Mouse (Mus musculus): Measurements from ENCODE around the gene Supv3l1. TPM values are rescaled to one million over a fixed set of nuclear protein-coding genes. Genes with fewer than 3 reads are reported as not detected.

The Supv3l1 gene
- polyA plus RNA-seq, 1 experiment from 2014 or later, result 30.7 TPM

DNA sequence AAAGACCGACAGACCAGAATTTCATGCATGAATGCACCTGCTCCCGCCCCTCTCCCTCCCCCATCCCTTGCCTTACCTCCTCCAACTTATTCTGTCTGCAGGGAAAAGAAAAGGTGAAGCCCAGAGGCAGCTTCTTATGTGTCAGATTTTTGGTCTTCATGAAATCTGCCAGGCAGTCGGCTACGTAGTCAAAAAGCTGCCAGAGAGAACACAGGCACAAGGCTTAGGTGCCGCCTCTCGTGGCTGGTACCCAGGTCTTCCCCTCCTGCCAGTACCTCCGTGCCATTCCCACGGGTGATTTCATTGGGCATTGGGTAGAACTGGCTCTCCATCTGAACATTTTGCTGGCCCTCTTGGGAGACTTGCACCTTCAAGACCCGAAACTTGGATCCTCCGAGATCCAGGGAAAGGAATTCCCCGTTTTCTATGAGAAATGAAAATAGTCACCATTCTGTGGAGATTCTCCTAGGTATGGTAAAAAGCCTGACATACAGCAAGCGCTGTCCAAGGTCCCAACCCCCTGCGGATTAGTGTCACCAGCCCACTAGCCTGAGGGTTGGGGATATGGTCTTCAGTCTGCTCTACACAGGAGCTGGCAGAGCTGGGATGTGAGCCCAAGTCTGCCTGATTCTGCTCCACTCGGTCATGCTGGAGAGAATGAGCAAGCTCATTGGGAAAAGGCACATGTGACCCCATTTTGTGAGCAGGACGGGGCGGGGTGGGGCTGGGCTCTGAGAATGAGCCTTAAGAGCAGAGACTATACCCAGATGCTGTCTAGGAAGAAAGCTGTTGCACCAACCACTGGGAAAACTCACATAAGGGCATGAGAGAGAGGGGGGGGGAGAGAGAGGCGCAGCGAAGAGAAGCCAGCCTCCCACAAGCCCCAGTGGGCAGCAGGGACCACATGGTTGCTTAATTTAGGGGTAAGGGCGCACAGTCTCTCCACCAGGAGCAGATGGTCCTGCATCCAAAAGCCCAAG is 37.8 kb downstream of the Supv3l1 start:
- Histone ChIP-seq H3K9ac (no peak overlapping the region), H3K4me1 (peaks cover 22% of the 10 kb centered on the region), H3K4me3 (no peak overlapping the region), H3K27ac (no peak overlapping the region), H3K4me2 (no peak overlapping the region), H3K36me3 (0 out of 2 replicates have a peak, but pooled peaks cover 3% of the 10 kb centered on the region), H3K9me3 (replicated peaks) (no peaks in the 10 kb centered on the region), H3K27me3 (replicated peaks) (peaks cover 24% of the 10 kb centered on the region)
- WGBS (ENCODE audit: insufficient replicate concordance), result 52% methylated on average over 19 of the region's 19 CpGs
- ATAC-seq, result no peak

DNA sequence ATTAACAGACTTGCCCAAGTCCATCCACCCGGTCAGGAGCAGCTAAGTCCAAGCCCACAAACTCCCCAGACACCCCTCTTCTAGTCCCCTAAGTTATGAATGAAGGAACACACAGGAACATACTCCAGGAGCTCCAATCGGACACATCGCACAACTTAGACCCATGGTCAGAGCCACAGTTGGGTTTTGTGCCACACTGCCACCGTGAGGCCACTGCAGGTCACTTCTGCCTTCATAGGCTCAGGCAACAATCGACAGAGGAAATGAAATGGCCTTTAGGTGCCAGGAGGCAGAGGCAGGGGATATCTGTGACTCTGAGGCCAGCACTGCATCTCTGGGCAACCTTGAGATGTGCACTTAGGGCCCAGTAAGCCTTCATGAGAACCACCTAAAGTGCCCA is 38.6 kb downstream of the Supv3l1 start:
- Histone ChIP-seq H3K4me3 (no peak overlapping the region), H3K9me3 (replicated peaks) (no peaks in the 10 kb centered on the region), H3K4me2 (no peak overlapping the region), H3K9ac (no peak overlapping the region), H3K27ac (no peak overlapping the region), H3K36me3 (0 out of 2 replicates have a peak, but pooled peaks cover 3% of the 10 kb centered on the region), H3K27me3 (replicated peaks) (peaks cover 30% of the 10 kb centered on the region), H3K4me1 (peaks cover 21% of the 10 kb centered on the region)
- WGBS (ENCODE audit: insufficient replicate concordance), result 11% methylated on average over 5 of the region's 5 CpGs
- ATAC-seq, result no peak

GRCm38 (mm10) chr10:62404901-62405300 is 44.6 kb downstream of the Supv3l1 start:
- H3K4me2 ChIP-seq, result no peak overlapping the region
- no peaks in the 10 kb centered on the region for H3K4me1 ChIP-seq
- H3K4me3 ChIP-seq, result no peak overlapping the region
- H3K9ac ChIP-seq, result no peak overlapping the region
- WGBS (ENCODE audit: insufficient replicate concordance), result 52% methylated on average over 14 of the region's 14 CpGs
- H3K27me3 ChIP-seq (replicated peaks), result peaks cover 43% of the 10 kb centered on the region
- ATAC-seq, result no peak
- no peak overlapping the region for H3K27ac ChIP-seq
- H3K36me3 ChIP-seq, result 0 out of 2 replicates have a peak, but pooled peaks cover 3% of the 10 kb centered on the region
- no peaks in the 10 kb centered on the region for H3K9me3 ChIP-seq (replicated peaks)

- H3K4me2 ChIP-seq, result no peak overlapping the region
- H3K9ac ChIP-seq, result no peak overlapping the region
- H3K4me3 ChIP-seq, result no peak overlapping the region
- ATAC-seq, result no peak
- 77% methylated on average over 19 of the region's 19 CpGs for WGBS (ENCODE audit: insufficient replicate concordance)
- no peaks in the 10 kb centered on the region for H3K9me3 ChIP-seq (replicated peaks)
- H3K4me1 ChIP-seq, result no peaks in the 10 kb centered on the region
- H3K27ac ChIP-seq, result no peak overlapping the region
- H3K36me3 ChIP-seq, result no peaks in the 10 kb centered on the region
- H3K27me3 ChIP-seq (replicated peaks), result peaks cover 25% of the 10 kb centered on the region
These were observed 47.9 kb downstream of the Supv3l1 start for GRCm38 (mm10) chr10:62401641-62402111.

DNA sequence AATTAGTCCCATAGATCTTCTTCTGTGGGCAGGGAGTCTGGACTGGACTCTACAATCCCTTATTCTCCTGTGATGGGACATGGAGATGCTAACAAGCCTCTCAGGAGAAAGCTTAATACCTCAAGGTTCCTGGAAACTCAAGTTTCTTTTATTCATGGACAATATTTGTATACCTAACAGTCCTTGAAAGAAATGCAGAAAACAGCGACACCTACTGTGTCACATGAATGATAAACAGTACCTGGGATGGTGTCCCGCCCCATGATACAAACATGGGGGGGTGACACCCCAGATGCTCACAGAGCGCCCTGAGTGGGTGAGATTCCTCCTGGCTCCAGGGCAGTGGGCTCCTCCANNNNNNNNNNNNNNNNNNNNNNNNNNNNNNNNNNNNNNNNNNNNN is 66.5 kb downstream of the Supv3l1 start:
- Histone ChIP-seq H3K36me3 (no peaks in the 10 kb centered on the region), H3K9me3 (replicated peaks) (no peaks in the 10 kb centered on the region), H3K27ac (no peak overlapping the region), H3K27me3 (replicated peaks) (peaks cover 6% of the 10 kb centered on the region; the same call in 1 of the 2 replicates), H3K9ac (no peak overlapping the region), H3K4me1 (no peaks in the 10 kb centered on the region), H3K4me2 (no peak overlapping the region), H3K4me3 (no peak overlapping the region)
- ATAC-seq, result no peak
- 64% methylated on average over 3 of the region's 3 CpGs for WGBS (ENCODE audit: insufficient replicate concordance)

DNA sequence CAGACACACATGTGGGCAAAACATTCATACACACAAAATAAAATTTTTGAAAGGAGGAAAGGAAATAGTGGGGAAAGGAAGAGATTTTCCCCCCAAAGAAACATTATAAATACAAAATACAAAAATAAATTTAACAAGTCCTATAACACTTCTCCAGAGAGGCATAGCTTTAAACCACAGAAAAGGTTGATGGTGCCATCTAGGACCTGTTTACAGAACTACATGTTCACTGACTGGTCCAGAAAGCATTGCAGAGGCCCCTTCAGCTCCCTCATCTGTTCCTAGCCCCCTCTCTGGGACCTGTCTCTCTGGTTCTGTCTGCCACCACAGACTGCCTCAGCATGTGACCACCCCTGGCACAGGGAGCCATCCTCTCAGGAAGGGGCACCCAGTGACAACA is 68.6 kb downstream of the Supv3l1 start:
- ATAC-seq, result no peak
- H3K9me3 ChIP-seq (replicated peaks), result no peaks in the 10 kb centered on the region
- no peaks in the 10 kb centered on the region for H3K36me3 ChIP-seq

DNA sequence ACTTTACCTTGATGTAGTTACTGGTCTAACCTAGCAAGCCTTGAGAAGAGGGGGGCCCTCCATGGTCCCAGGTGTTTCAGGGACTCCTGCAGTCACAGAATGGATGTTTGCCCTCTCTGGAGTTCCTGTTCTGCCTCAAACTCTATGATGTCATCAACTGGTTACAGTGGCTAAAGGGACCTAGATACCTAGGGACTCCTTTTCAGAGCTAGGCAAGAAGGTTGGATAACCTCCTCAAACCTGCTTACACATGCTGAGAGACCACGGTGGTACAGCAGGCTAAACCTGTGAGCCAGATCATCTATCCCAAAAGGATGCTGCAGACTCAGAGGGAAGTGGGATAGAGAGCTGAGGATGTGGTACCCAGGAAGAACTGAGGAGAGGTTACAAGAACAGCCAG is 69.7 kb downstream of the Supv3l1 start, which contains the start of gene Hk1:
Gene Hk1 (minus strand): TSS at position 101 of the 400 bp plus-strand sequence.
- Histone ChIP-seq H3K9ac (no peak within 1 kb of the TSS), H3K4me2 (no peak within 1 kb of the TSS), H3K27me3 (replicated peaks) (peaks cover 6% of the 10 kb centered on the region), H3K9me3 (replicated peaks) (no peaks in the 10 kb centered on the region), H3K27ac (no peak within 1 kb of the TSS), H3K36me3 (no peaks in the 10 kb centered on the region), H3K4me1 (no peaks in the 10 kb centered on the region), H3K4me3 (no peak within 1 kb of the TSS)
- WGBS (ENCODE audit: insufficient replicate concordance), result 79% methylated on average over 1 of the region's 1 CpGs
- no peak for ATAC-seq

More for the DNA sequence above, 68.6 kb downstream of the Supv3l1 start:
- Histone ChIP-seq H3K4me2 (no peak overlapping the region), H3K9ac (no peak overlapping the region), H3K27ac (no peak overlapping the region), H3K4me1 (no peaks in the 10 kb centered on the region), H3K4me3 (no peak overlapping the region), H3K27me3 (replicated peaks) (peaks cover 6% of the 10 kb centered on the region; the same call in 1 of the 2 replicates)

Other genes with a start within 250 kb of the Supv3l1 start
- gene Tspan15, start 218.5 kb downstream of the Supv3l1 start, polyA plus RNA-seq (2016; fragmentation: Nextera tagmentation; extraction: Ambion mirVana), result 8.9 and 11.6 TPM in 2 replicates
- not detected in 2 replicates for gene Tacr2, start 197.3 kb downstream of the Supv3l1 start, polyA plus RNA-seq (2016; fragmentation: Nextera tagmentation; extraction: Ambion mirVana)
- gene Hk1, start 69.8 kb downstream of the Supv3l1 start, polyA plus RNA-seq (2016; fragmentation: Nextera tagmentation; extraction: Ambion mirVana), result 130 and 131 TPM in 2 replicates
- gene Hkdc1, start 27.2 kb downstream of the Supv3l1 start, polyA plus RNA-seq (2016; fragmentation: Nextera tagmentation; extraction: Ambion mirVana), result 6.9 and 7.8 TPM in 2 replicates
- 0.14 and 0.51 TPM in 2 replicates for gene 4930507D05Rik, start 249 bp downstream of the Supv3l1 start, polyA plus RNA-seq (2016; fragmentation: Nextera tagmentation; extraction: Ambion mirVana)
- 59.8 and 59.9 TPM in 2 replicates for gene Vps26a, start 37.1 kb upstream of the Supv3l1 start, polyA plus RNA-seq (2016; fragmentation: Nextera tagmentation; extraction: Ambion mirVana)
- 54.4 and 57.7 TPM in 2 replicates for gene Srgn, start 77.7 kb upstream of the Supv3l1 start, polyA plus RNA-seq (2016; fragmentation: Nextera tagmentation; extraction: Ambion mirVana)
- 20.0 and 21.1 TPM in 2 replicates for gene Kif1bp, start 128.7 kb upstream of the Supv3l1 start, polyA plus RNA-seq (2016; fragmentation: Nextera tagmentation; extraction: Ambion mirVana)
- 38.3 and 40.6 TPM in 2 replicates for gene Ddx21, start 152.5 kb upstream of the Supv3l1 start, polyA plus RNA-seq (2016; fragmentation: Nextera tagmentation; extraction: Ambion mirVana)
- 59.0 and 59.4 TPM in 2 replicates for gene Ddx50, start 201.5 kb upstream of the Supv3l1 start, polyA plus RNA-seq (2016; fragmentation: Nextera tagmentation; extraction: Ambion mirVana)

Data from liver, embryonic 12.5 days (tissue).